Mouse (Mus musculus): ENCODE measurements around the gene Bbs2.

DNA sequence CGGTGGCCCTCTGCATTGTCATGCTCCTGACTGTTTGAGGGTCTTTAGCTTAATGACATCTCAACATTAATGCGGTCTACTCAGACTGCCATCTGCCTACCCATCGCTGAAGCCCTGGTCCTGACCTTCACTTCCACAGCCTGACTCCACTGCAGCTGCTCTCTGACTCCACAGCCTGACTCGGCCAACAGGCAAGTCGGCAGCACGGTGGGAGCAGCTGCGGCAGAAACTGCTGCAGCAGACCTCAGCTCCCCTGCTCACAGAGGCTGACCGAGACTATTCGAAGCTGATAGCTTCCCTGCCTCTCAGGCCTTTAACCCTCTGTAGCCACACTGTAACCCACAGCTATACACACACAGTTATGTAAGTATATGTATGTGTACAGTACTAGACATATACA lies 10.8 kb downstream of the Bbs2 start:
- no peak for TF ChIP-seq CTCF (IDR thresholded peaks at IDR 0.05)
- no peak for TF ChIP-seq EP300 (IDR thresholded peaks at IDR 0.05; ENCODE audit: insufficient read depth, low read depth, low read length)
